Mouse (Mus musculus) embryonic fibroblast, embryonic 13.5 days (primary cell): Measurements from ENCODE around the gene Fhl5. TPM values are rescaled to one million over a fixed set of nuclear protein-coding genes. Genes with fewer than 3 reads are reported as not detected.

Source experiments
- H3K27ac ChIP-seq: 2 replicates; pipeline ENCODE4 v1.5.1; 2012; ENCODE audit warnings: low read length, control low read depth, inconsistent platforms; ENCODE audit not compliant: insufficient read depth
- H3K4me1 ChIP-seq: 2 replicates; pipeline ENCODE4 v1.6.1; 2011; ENCODE audit warnings: low read length; ENCODE audit not compliant: control insufficient read depth, insufficient read depth
- H3K4me3 ChIP-seq: 2 replicates; pipeline ENCODE4 v1.5.1; 2011; ENCODE audit warnings: mild to moderate bottlenecking, control low read depth, low read length; ENCODE audit not compliant: insufficient read depth
- CTCF ChIP-seq: IDR thresholded peaks from 2 replicates; pipeline ENCODE4 v1.5.1; 2011; ENCODE audit warnings: mild to moderate bottlenecking, control low read depth, low read length, moderate library complexity, borderline replicate concordance; ENCODE audit not compliant: insufficient read depth
- POLR2A ChIP-seq: IDR thresholded peaks from 2 replicates; pipeline ENCODE4 v1.6.1; 2011; ENCODE audit warnings: low read depth, mild to moderate bottlenecking, control low read depth, low read length, moderate library complexity
- polyA plus RNA-seq: library from polyadenylated mRNA; stranded (reverse); fragments of >200 nt; gene quantifications from 2 replicates; pipeline ENCODE4 v1.2.4, GENCODE M21; 2011; ENCODE audit warnings: low read depth; ENCODE audit not compliant: missing spikeins, insufficient read length

The Fhl5 gene
- polyA plus RNA-seq, 1 experiment = 3.3 TPM

- Histone ChIP-seq H3K4me3 (no peak overlapping the region), H3K27ac (no peak overlapping the region), H3K4me1 (no peaks in the 10 kb centered on the region)
- TF ChIP-seq CTCF (no peak), POLR2A (no peak)
Measured at GRCm38 (mm10) chr4:25232546-25232945, 10.1 kb downstream of the Fhl5 start.

- no peak overlapping the region for H3K4me3 ChIP-seq
- TF ChIP-seq CTCF = no peak
- no peak for TF ChIP-seq POLR2A
- no peaks in the 10 kb centered on the region for H3K4me1 ChIP-seq
- no peak overlapping the region for H3K27ac ChIP-seq
Measured at GRCm38 (mm10) chr4:25227527-25227926, 15.1 kb downstream of the Fhl5 start.

GRCm38 (mm10) chr4:25221927-25222326 is 20.7 kb downstream of the Fhl5 start:
- no peak for TF ChIP-seq POLR2A
- TF ChIP-seq CTCF = no peak
- no peak overlapping the region for H3K27ac ChIP-seq
- H3K4me3 ChIP-seq = no peak overlapping the region
- no peaks in the 10 kb centered on the region for H3K4me1 ChIP-seq

GRCm38 (mm10) chr4:25213451-25213850 is 29.2 kb downstream of the Fhl5 start:
- Histone ChIP-seq H3K27ac (no peak overlapping the region), H3K4me1 (peaks cover 3% of the 10 kb centered on the region; the same call in 1 of the 2 replicates), H3K4me3 (no peak overlapping the region)
- TF ChIP-seq CTCF = no peak
- no peak for TF ChIP-seq POLR2A

- Histone ChIP-seq H3K4me1 (no peaks in the 10 kb centered on the region), H3K27ac (no peak overlapping the region), H3K4me3 (no peak overlapping the region)
- TF ChIP-seq CTCF (no peak), POLR2A (no peak)
Measured at GRCm38 (mm10) chr4:25206166-25206565, 36.5 kb downstream of the Fhl5 start.

- Histone ChIP-seq H3K4me1 (no peaks in the 10 kb centered on the region), H3K4me3 (no peak overlapping the region), H3K27ac (no peak overlapping the region)
- no peak for TF ChIP-seq CTCF
- TF ChIP-seq POLR2A = no peak
Measured at GRCm38 (mm10) chr4:25197310-25197709, 45.4 kb downstream of the Fhl5 start.

- Histone ChIP-seq H3K4me1 (no peaks in the 10 kb centered on the region), H3K27ac (no peak overlapping the region), H3K4me3 (no peak overlapping the region)
- no peak for TF ChIP-seq POLR2A
- TF ChIP-seq CTCF = no peak
Measured at GRCm38 (mm10) chr4:25179617-25180208, 63.0 kb downstream of the Fhl5 start.

Other genes with a start within 250 kb of the Fhl5 start
- gene Ufl1, start 38.9 kb upstream of the Fhl5 start, polyA plus RNA-seq = 31.4 and 37.0 TPM in 2 replicates